Mouse (Mus musculus) kidney, embryonic 15.5 days (tissue): ENCODE results near the gene Impg2. TPM values are rescaled to one million over a fixed set of nuclear protein-coding genes. Genes with fewer than 3 reads are reported as not detected.

Experiments
- ATAC-seq: fragments of 200-750 bp; cut with Nextera tagmentation; replicated peaks from 2 replicates; pipeline ENCODE4 v1.8.0; 2017; ENCODE audit warnings: moderate TSS enrichment; ENCODE audit not compliant: low FRiP score
- H3K27ac ChIP-seq: fragments of 300-500 bp; sonication (generic); 2 replicates; pipeline ENCODE4 v1.5.1; 2015; ENCODE audit warnings: mild to moderate bottlenecking, inconsistent platforms
- H3K27me3 ChIP-seq: fragments of 300-500 bp; sonication (generic); 2 replicates; pipeline ENCODE4 v1.6.1; 2015; ENCODE audit warnings: inconsistent platforms
- H3K36me3 ChIP-seq: fragments of 300-500 bp; sonication (generic); 2 replicates; pipeline ENCODE4 v1.6.1; 2015; ENCODE audit warnings: inconsistent platforms
- H3K4me1 ChIP-seq: fragments of 300-500 bp; sonication (generic); 2 replicates; pipeline ENCODE4 v1.6.1; 2015; ENCODE audit warnings: inconsistent platforms
- H3K4me2 ChIP-seq: fragments of 300-500 bp; sonication (generic); 2 replicates; pipeline ENCODE4 v1.6.1; 2015; ENCODE audit warnings: moderate library complexity, mild to moderate bottlenecking, inconsistent platforms
- H3K4me3 ChIP-seq: fragments of 300-500 bp; sonication (generic); replicated peaks from 2 replicates; pipeline ENCODE4 v1.5.1; 2015; ENCODE audit warnings: mild to moderate bottlenecking, inconsistent platforms
- H3K9ac ChIP-seq: fragments of 300-500 bp; sonication (generic); 2 replicates; pipeline ENCODE4 v1.6.1; 2015; ENCODE audit warnings: mild to moderate bottlenecking, inconsistent platforms
- H3K9me3 ChIP-seq: fragments of 300-500 bp; sonication (generic); replicated peaks from 2 replicates; pipeline ENCODE4 v1.6.1; 2016; ENCODE audit warnings: inconsistent platforms
- WGBS: fragments of 180-500 bp; shearing (Covaris S2); methylation state at CpG from one replicate; pipeline ENCODE4 v1.1.7; 2015; ENCODE audit warnings: mixed read lengths; 5-methylcytosine and 5-hydroxymethylcytosine counted together
- polyA plus RNA-seq: library from polyadenylated mRNA; unstranded; fragments of >200 nt; fragmentation: Nextera tagmentation; extraction: Ambion mirVana; gene quantifications from 2 replicates; pipeline ENCODE4 v1.2.1, GENCODE M21; 2015

Impg2 gene
- 0.04 and 0.10 TPM in 2 replicates for polyA plus RNA-seq

- no peak within 1 kb of the TSS for H3K27ac ChIP-seq
- H3K4me3 ChIP-seq, result no peak within 1 kb of the TSS
- H3K9ac ChIP-seq, result no peak within 1 kb of the TSS
- no peak for ATAC-seq
- no peaks in the 10 kb centered on the region for H3K9me3 ChIP-seq
- 56% methylated on average over 6 of the region's 6 CpGs for WGBS
- H3K4me1 ChIP-seq, result no peaks in the 10 kb centered on the region
- H3K36me3 ChIP-seq, result no peaks in the 10 kb centered on the region
- H3K4me2 ChIP-seq, result no peak within 1 kb of the TSS
- no peaks in the 10 kb centered on the region for H3K27me3 ChIP-seq
Measured at GRCm38 (mm10) chr16:56204051-56204450, at the start of gene Impg2. Gene Impg2, plus strand, starts transcription at chr16:56204313.

DNA sequence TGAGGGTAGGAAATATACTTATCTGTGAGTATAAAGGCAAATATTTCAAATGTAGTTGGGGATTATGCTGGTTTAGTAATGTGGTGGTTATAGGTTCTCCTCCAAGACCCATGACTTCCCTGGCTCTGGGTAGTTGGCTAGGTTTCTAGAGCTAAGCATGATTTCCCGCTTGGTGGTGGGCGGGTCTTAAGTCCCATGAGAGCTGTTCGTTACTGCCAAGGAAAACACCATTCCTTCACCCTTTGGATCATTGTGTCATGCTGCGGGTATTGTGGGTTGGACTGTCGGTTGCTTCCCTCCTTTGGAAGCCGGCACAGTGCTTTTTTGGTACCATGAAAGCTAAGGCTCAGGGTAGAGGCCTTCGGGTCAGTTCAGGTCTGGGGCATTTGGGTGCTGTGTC lies 40.6 kb upstream of the Impg2 start:
- Histone ChIP-seq H3K27me3 (no peaks in the 10 kb centered on the region), H3K4me2 (no peak overlapping the region), H3K27ac (no peak overlapping the region), H3K4me3 (no peak overlapping the region), H3K36me3 (peaks cover 14% of the 10 kb centered on the region), H3K9ac (no peak overlapping the region), H3K9me3 (no peaks in the 10 kb centered on the region), H3K4me1 (no peaks in the 10 kb centered on the region)
- WGBS, result 76% methylated on average over 7 of the region's 7 CpGs
- no peak for ATAC-seq

GRCm38 (mm10) chr16:56170247-56170646 lies 33.9 kb upstream of the Impg2 start:
- no peak for ATAC-seq
- Histone ChIP-seq H3K27ac (no peak overlapping the region), H3K4me3 (no peak overlapping the region), H3K9me3 (no peaks in the 10 kb centered on the region), H3K4me1 (no peaks in the 10 kb centered on the region), H3K27me3 (no peaks in the 10 kb centered on the region), H3K36me3 (peaks cover 30% of the 10 kb centered on the region), H3K4me2 (no peak overlapping the region), H3K9ac (no peak overlapping the region)

- no peak for ATAC-seq
- no peak overlapping the region for H3K9ac ChIP-seq
- 67% methylated on average over 8 of the region's 8 CpGs for WGBS
Measured at GRCm38 (mm10) chr16:56175867-56176581, 28.1 kb upstream of the Impg2 start.

DNA sequence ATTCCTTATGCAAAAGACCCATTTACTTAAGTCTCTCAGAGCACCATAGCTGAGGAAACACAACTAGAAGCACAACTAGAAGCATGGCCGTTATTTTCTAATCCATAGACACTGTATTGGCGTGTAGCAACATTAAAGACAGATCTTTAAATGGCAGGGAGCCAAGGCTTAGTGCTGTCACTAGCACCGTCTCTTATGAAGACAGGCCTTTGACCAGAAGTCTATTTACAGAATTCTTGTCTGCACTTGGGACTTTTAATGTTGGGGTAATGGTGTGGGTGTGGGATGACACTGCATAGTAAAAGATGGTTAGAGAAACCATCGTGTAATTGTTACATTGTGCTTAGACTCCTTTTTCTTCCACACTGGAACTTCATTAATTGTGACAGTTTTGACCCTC lies 17.2 kb upstream of the Impg2 start:
- Histone ChIP-seq H3K36me3 (peaks cover 55% of the 10 kb centered on the region), H3K9me3 (no peaks in the 10 kb centered on the region), H3K4me1 (no peaks in the 10 kb centered on the region), H3K9ac (no peak overlapping the region), H3K4me2 (no peak overlapping the region), H3K27ac (no peak overlapping the region), H3K27me3 (no peaks in the 10 kb centered on the region), H3K4me3 (no peak overlapping the region)
- WGBS, result 87% methylated on average over 4 of the region's 4 CpGs
- no peak for ATAC-seq

More at GRCm38 (mm10) chr16:56175867-56176581, 28.1 kb upstream of the Impg2 start:
- Histone ChIP-seq H3K36me3 (peaks cover 25% of the 10 kb centered on the region), H3K4me1 (no peaks in the 10 kb centered on the region), H3K27me3 (no peaks in the 10 kb centered on the region), H3K27ac (no peak overlapping the region), H3K4me2 (no peak overlapping the region), H3K9me3 (no peaks in the 10 kb centered on the region), H3K4me3 (no peak overlapping the region)

- ATAC-seq, result no peak
- Histone ChIP-seq H3K9ac (no peak overlapping the region), H3K36me3 (peaks cover 43% of the 10 kb centered on the region), H3K4me1 (no peaks in the 10 kb centered on the region), H3K4me3 (no peak overlapping the region), H3K9me3 (no peaks in the 10 kb centered on the region), H3K4me2 (no peak overlapping the region), H3K27me3 (no peaks in the 10 kb centered on the region), H3K27ac (no peak overlapping the region)
- 91% methylated on average over 9 of the region's 9 CpGs for WGBS
Measured at GRCm38 (mm10) chr16:56188198-56188597, 15.9 kb upstream of the Impg2 start.

DNA sequence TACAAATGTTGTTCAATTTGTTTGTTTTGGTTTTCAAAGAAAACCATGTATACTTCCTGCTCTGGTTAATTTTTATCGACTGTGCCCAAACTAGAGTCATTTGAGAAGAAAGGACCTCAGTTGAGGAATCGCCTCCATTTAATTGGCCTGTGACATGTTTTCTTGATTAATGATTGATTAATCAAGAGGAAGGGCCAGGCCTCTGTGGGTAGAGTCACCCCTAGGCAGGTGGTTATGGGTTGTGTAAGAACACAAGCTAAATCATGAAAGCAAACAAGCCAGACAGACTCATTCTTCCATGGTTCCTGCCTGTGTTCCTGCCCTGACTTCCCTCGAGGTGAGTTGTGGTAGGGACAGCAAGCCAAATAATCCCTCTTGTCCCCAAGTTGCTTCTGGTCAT lies 8.6 kb downstream of the Impg2 start:
- H3K4me1 ChIP-seq, result no peaks in the 10 kb centered on the region
- H3K9me3 ChIP-seq, result no peaks in the 10 kb centered on the region
- 56% methylated on average over 3 of the region's 3 CpGs for WGBS
- no peak overlapping the region for H3K9ac ChIP-seq
- no peaks in the 10 kb centered on the region for H3K27me3 ChIP-seq
- H3K4me3 ChIP-seq, result no peak overlapping the region
- H3K27ac ChIP-seq, result no peak overlapping the region
- ATAC-seq, result peak; percentile 49; the same call in 1 of the 2 replicates
- no peaks in the 10 kb centered on the region for H3K36me3 ChIP-seq
- H3K4me2 ChIP-seq, result no peak overlapping the region

DNA sequence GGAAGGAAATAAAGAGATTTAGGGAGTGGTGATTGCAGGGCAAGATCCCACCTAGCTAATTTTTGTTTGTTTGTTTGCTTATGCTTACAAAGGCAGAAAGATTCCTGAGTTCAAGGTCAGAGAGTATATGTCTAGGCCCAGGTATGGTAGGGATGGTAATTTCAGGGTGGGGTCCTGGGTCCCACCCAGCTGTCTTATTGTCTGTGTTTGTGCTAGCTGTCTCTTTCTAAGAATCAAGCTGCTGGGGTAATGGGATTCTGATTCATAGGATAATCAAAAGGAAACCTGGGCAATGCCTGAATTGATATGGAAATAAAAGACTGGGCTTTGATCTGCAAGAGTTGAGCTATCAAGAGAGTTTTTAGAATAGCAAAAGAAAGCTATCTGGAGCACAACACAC lies 23.6 kb downstream of the Impg2 start:
- H3K4me3 ChIP-seq, result no peak overlapping the region
- H3K27me3 ChIP-seq, result no peaks in the 10 kb centered on the region
- H3K27ac ChIP-seq, result no peak overlapping the region
- no peaks in the 10 kb centered on the region for H3K9me3 ChIP-seq
- peaks cover 3% of the 10 kb centered on the region; the same call in 1 of the 2 replicates for H3K36me3 ChIP-seq
- H3K9ac ChIP-seq, result no peak overlapping the region
- H3K4me2 ChIP-seq, result no peak overlapping the region
- ATAC-seq, result no peak
- no peaks in the 10 kb centered on the region for H3K4me1 ChIP-seq

GRCm38 (mm10) chr16:56229455-56229854 lies 25.3 kb downstream of the Impg2 start:
- Histone ChIP-seq H3K27ac (no peak overlapping the region), H3K27me3 (no peaks in the 10 kb centered on the region), H3K4me1 (no peaks in the 10 kb centered on the region), H3K4me2 (no peak overlapping the region), H3K9me3 (no peaks in the 10 kb centered on the region), H3K4me3 (no peak overlapping the region), H3K36me3 (peaks cover 4% of the 10 kb centered on the region; the same call in 1 of the 2 replicates), H3K9ac (no peak overlapping the region)
- 44% methylated on average over 2 of the region's 2 CpGs for WGBS
- ATAC-seq, result no peak; the same call in 1 of the 2 replicates

DNA sequence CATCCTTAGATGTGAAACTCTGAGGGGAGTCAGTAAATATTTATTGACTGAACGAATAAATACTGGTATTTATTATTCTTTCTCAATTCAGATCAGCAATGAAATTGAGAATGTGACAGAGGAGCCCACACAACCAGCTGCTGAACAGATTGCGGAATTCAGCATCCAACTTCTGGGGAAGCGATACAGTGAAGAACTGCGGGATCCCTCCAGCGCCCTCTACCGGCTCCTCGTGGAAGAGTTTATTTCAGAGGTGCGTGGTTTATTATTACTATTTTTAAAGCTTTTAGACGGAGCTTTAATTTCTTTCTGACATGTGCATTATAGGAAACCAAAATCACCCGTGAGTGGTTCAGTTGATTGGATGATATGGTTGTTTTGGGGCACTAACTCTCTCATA lies 27.2 kb downstream of the Impg2 start:
- Histone ChIP-seq H3K4me3 (no peak overlapping the region), H3K36me3 (peaks cover 4% of the 10 kb centered on the region; the same call in 1 of the 2 replicates), H3K9ac (no peak overlapping the region), H3K4me1 (no peaks in the 10 kb centered on the region), H3K4me2 (no peak overlapping the region), H3K27ac (no peak overlapping the region), H3K9me3 (no peaks in the 10 kb centered on the region), H3K27me3 (no peaks in the 10 kb centered on the region)
- ATAC-seq, result no peak
- 56% methylated on average over 10 of the region's 10 CpGs for WGBS

DNA sequence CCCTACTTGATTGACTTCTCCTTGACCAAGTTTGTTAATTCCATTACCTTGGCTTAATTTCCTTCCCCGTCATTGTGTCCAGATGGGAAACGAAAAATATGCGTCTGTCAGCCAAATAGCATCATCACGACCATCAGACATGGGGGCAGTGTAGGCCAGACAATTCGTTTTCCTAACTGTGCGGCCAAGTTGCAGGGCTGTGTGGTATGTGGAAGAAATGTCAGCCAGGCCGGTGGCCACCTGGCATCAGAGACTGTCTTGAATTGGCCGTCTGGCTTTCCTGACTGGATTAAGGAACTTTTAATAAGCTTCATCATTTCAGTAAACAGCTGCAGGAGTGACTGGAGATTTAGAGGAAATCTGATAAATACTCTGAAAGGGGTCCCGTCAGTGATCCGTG lies 28.6 kb downstream of the Impg2 start:
- Histone ChIP-seq H3K9me3 (no peaks in the 10 kb centered on the region), H3K36me3 (peaks cover 4% of the 10 kb centered on the region; the same call in 1 of the 2 replicates), H3K4me3 (no peak overlapping the region), H3K4me1 (no peaks in the 10 kb centered on the region), H3K4me2 (no peak overlapping the region), H3K27me3 (no peaks in the 10 kb centered on the region), H3K9ac (no peak overlapping the region), H3K27ac (no peak overlapping the region)
- no peak for ATAC-seq
- WGBS, result 77% methylated on average over 10 of the region's 10 CpGs

GRCm38 (mm10) chr16:56246031-56246430 lies 41.9 kb downstream of the Impg2 start:
- Histone ChIP-seq H3K4me2 (no peak overlapping the region), H3K9me3 (no peaks in the 10 kb centered on the region), H3K27me3 (no peaks in the 10 kb centered on the region), H3K4me3 (no peak overlapping the region), H3K36me3 (no peaks in the 10 kb centered on the region), H3K27ac (no peak overlapping the region), H3K9ac (no peak overlapping the region), H3K4me1 (no peaks in the 10 kb centered on the region)
- 89% methylated on average over 3 of the region's 3 CpGs for WGBS
- no peak for ATAC-seq

DNA sequence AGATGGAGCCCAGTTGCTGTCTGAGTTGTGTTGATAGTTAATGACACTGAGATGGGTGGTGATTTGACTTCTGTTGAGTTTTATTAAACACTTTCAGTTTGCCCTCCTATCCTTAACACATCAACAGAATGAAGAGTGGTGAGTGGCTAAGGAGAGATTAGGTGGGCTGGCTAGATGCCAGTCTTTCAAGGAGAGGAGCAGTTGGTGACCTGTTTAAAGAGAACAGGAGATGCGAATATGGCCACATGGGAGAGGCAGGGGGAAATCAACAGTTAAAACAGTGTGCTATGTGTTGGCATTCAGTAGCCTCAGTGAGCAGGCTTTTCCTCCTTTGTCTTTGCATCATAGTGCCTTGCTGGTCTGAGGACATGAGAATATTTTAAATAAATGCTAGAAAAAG lies 69.8 kb downstream of the Impg2 start:
- WGBS, result 85% methylated on average over 1 of the region's 1 CpGs

More for the DNA sequence above, 69.8 kb downstream of the Impg2 start:
- Histone ChIP-seq H3K27me3 (no peaks in the 10 kb centered on the region), H3K36me3 (no peaks in the 10 kb centered on the region), H3K9ac (no peak overlapping the region), H3K4me1 (no peaks in the 10 kb centered on the region), H3K9me3 (no peaks in the 10 kb centered on the region), H3K27ac (no peak overlapping the region), H3K4me2 (no peak overlapping the region), H3K4me3 (no peak overlapping the region)
- ATAC-seq, result no peak
